Mouse (Mus musculus) stomach, adult 2 months (tissue): ENCODE measurements around the gene Parp16. TPM values are rescaled to one million over a fixed set of nuclear protein-coding genes. Genes with fewer than 3 reads are reported as not detected.

Experiments
- polyA plus RNA-seq: library from polyadenylated mRNA; depleted of rRNA; stranded (reverse); fragments of >200 nt; gene quantifications from 2 replicates; pipeline ENCODE4 v1.2.3, GENCODE M21; 2012; rRNA removed

The Parp16 gene
- polyA plus RNA-seq = 5.7 and 11.1 TPM in 2 replicates

GRCm38 (mm10) chr9:65195053-65195452, at the start of gene Parp16:
Parp16 (plus strand) TSS chr9:65195353.

DNA sequence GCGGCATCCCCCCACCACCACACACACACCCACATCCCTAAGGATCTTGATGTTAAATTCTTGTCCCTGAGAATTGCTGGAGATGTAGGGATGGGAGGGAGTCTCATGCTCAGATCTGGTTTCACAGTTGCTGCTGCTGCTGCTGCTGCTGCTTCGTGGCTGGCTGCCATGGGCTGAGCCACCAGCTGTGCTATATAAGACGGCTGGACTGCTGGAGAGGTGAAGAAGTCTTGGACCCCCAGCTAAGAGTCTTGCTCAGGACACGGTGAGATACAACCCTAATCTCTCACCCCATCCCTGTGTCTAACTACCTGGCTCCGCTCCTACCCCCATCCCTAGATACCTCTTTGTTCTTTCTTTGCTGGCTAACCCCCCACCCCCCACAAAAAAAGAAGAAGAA, 69.8 kb downstream of the Parp16 start, which contains the start of gene Cilp:
Gene Cilp, plus strand, starts transcription at position 222 of the 400 bp plus-strand sequence.

Other genes with a start within 250 kb of the Parp16 start
- not detected in 2 replicates for gene Slc24a1, start 243.7 kb upstream of the Parp16 start, polyA plus RNA-seq
- gene Ints14, start 234.4 kb upstream of the Parp16 start, polyA plus RNA-seq = 3.0 and 3.9 TPM in 2 replicates
- 20.5 and 24.1 TPM in 2 replicates for gene Hacd3, start 173.7 kb upstream of the Parp16 start, polyA plus RNA-seq
- gene Dpp8, start 162.9 kb upstream of the Parp16 start, polyA plus RNA-seq = 11.1 and 17.1 TPM in 2 replicates
- gene Igdcc4, start 93.9 kb upstream of the Parp16 start, polyA plus RNA-seq = 4.7 and 6.9 TPM in 2 replicates
- gene Igdcc3, start 54.2 kb upstream of the Parp16 start, polyA plus RNA-seq = 0.05 and 0.08 TPM in 2 replicates
- gene Cilp, start 69.8 kb downstream of the Parp16 start, polyA plus RNA-seq = 4.9 and 6.3 TPM in 2 replicates
- 5.0 and 5.6 TPM in 2 replicates for gene Clpx, start 98.9 kb downstream of the Parp16 start, polyA plus RNA-seq
- gene Pdcd7, start 150.8 kb downstream of the Parp16 start, polyA plus RNA-seq = 5.3 and 10.1 TPM in 2 replicates
- 0.10 and 0.16 TPM in 2 replicates for gene Ubap1l, start 165.7 kb downstream of the Parp16 start, polyA plus RNA-seq
- 0.22 and 0.25 TPM in 2 replicates for gene Kbtbd13, start 196.3 kb downstream of the Parp16 start, polyA plus RNA-seq
- gene Rasl12, start 203.2 kb downstream of the Parp16 start, polyA plus RNA-seq = 7.5 and 8.4 TPM in 2 replicates
- gene Slc51b, start 227.6 kb downstream of the Parp16 start, polyA plus RNA-seq = not detected in 2 replicates
- gene Mtfmt, start 240.4 kb downstream of the Parp16 start, polyA plus RNA-seq = 1.9 and 2.9 TPM in 2 replicates